Mouse (Mus musculus): ENCODE data around the gene Wnt3a.

- no peak for TF ChIP-seq POLR2A (IDR thresholded peaks at IDR 0.05; ENCODE audit: borderline replicate concordance, control insufficient read depth, low read depth, low read length)
- no peak for TF ChIP-seq CTCF (IDR thresholded peaks at IDR 0.05; ENCODE audit: control insufficient read depth, insufficient read depth, low read length)
These were observed 42.5 kb downstream of the Wnt3a start for GRCm38 (mm10) chr11:59248101-59248500.

Measured in bone marrow, adult 2 months (tissue).